Mouse (Mus musculus) liver, adult 2 months (tissue): Measurements from ENCODE around the gene Fam207a. TPM values are rescaled to one million over a fixed set of nuclear protein-coding genes. Genes with fewer than 3 reads are reported as not detected.
A peak's percentile ranks its signal among the peaks of the same experiment; 100 is the strongest.

ENCODE experiments used
- DNase-seq: peaks from one replicate; pipeline ENCODE4 v3.0.0-alpha.2; 2011; ENCODE audit warnings: low read depth, low spot score; ENCODE audit errors: extremely low read depth
- H3K27ac ChIP-seq: fragments of 200-500 bp; replicated peaks from 2 replicates; pipeline ENCODE4 v1.5.1; 2012; ENCODE audit warnings: low read depth, mild to moderate bottlenecking, control low read depth, inconsistent platforms, low read length; ENCODE audit not compliant: insufficient read depth
- H3K27me3 ChIP-seq: fragments of 200-500 bp; 2 replicates; pipeline ENCODE4 v1.6.1; 2012; ENCODE audit warnings: mild to moderate bottlenecking, moderate library complexity, low read length, inconsistent platforms; ENCODE audit not compliant: control insufficient read depth, insufficient read depth
- H3K36me3 ChIP-seq: fragments of 200-500 bp; 2 replicates; pipeline ENCODE4 v1.6.1; 2012; ENCODE audit warnings: low read length, inconsistent platforms; ENCODE audit not compliant: control insufficient read depth, insufficient read depth
- H3K4me1 ChIP-seq: fragments of 200-500 bp; 2 replicates; pipeline ENCODE4 v1.6.1; 2011; ENCODE audit warnings: low read length; ENCODE audit not compliant: control insufficient read depth, insufficient read depth
- H3K4me3 ChIP-seq: fragments of 200-500 bp; 2 replicates; pipeline ENCODE4 v1.5.1; 2011; ENCODE audit warnings: low read depth, mild to moderate bottlenecking, control low read depth, low read length, moderate library complexity; ENCODE audit not compliant: insufficient read depth
- H3K79me2 ChIP-seq: fragments of 200-500 bp; 2 replicates; pipeline ENCODE4 v1.6.1; 2012; ENCODE audit warnings: inconsistent platforms, mild to moderate bottlenecking, low read length, moderate library complexity; ENCODE audit not compliant: control insufficient read depth, insufficient read depth
- H3K9ac ChIP-seq: fragments of 200-500 bp; 2 replicates; pipeline ENCODE4 v1.6.1; 2012; ENCODE audit warnings: low read depth, mild to moderate bottlenecking, control low read depth, inconsistent platforms, low read length
- CTCF ChIP-seq: fragments of 200-500 bp; IDR thresholded peaks from 2 replicates; pipeline ENCODE4 v1.5.1; 2011; ENCODE audit warnings: low read depth, low read length, control low read depth
- POLR2A ChIP-seq: fragments of 200-500 bp; IDR thresholded peaks from 2 replicates; pipeline ENCODE4 v1.6.1; 2011; ENCODE audit warnings: low read length, control low read depth; ENCODE audit not compliant: insufficient read depth; ENCODE audit errors: extremely low read depth
- WGBS: fragments of 180-500 bp; shearing (Covaris S2); methylation state at CpG from one replicate; pipeline ENCODE4 v1.1.7; 2018; 5-methylcytosine and 5-hydroxymethylcytosine counted together
- polyA plus RNA-seq: library from polyadenylated mRNA; depleted of rRNA; stranded (reverse); fragments of >200 nt; gene quantifications from 2 replicates; pipeline ENCODE4 v1.2.3, GENCODE M21; 2012
- total RNA-seq: library from RNA; depleted of rRNA; stranded (reverse); fragments of >200 nt; gene quantifications from 2 replicates; pipeline ENCODE4 v1.2.3, GENCODE M21; 2014

The Fam207a gene
- total and polyA plus RNA-seq, 2 experiments: 12.7 to 27.3 TPM

DNA sequence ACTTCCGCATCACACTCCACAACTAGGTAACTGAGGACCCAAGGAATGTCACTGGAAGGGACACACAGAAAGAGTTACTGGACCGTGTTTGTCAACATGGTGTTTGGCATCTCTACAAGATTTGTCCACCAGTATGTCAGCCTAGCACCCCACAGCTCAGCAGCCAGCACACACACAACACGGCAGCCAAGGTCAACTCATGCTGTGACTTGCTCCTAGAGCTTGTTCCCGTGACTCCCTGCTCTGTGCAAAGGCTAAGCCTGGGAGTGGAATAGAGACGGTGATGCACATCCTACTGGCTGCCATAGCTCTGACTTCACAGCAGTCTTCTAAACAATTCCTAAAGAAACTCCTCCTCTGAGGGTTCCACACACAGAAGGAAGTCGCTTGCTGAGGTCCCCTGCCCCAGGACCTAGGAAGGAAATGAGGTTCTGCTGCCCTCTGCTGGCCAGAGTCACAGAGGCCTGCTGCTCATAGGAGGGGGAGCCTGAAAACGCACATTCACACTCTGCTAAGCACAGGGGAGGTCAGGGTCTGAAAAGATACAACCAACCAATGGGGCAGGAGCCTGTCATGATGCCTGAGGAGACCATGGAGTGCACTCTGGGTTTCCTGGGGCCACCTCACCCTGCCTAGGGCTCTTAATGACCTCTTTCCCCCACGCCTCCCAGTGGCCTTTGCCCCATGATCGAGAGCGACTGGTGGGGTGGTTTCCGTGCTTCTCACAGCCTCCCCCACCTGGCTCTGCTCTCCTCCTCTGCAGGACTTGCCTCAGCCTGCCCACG, 6.0 kb downstream of the Fam207a start:
- Histone ChIP-seq H3K9ac (peak overlapping the region; percentile 28; the same call in 1 of the 2 replicates), H3K4me1 (peaks cover 38% of the 10 kb centered on the region), H3K4me3 (no peak overlapping the region), H3K36me3 (no peaks in the 10 kb centered on the region), H3K79me2 (peaks cover 10% of the 10 kb centered on the region; the same call in 1 of the 2 replicates), H3K27me3 (no peaks in the 10 kb centered on the region), H3K27ac (peak overlapping the region; percentile 75)
- TF ChIP-seq POLR2A (no peak), CTCF (peak; percentile 99)
- 14% methylated on average over 12 of the region's 12 CpGs for WGBS
- peak; percentile 85 for DNase-seq

GRCm38 (mm10) chr10:77508744-77509143, 6.8 kb downstream of the Fam207a start:
- no peak overlapping the region for H3K4me3 ChIP-seq
- 94% methylated on average over 3 of the region's 3 CpGs for WGBS
- no peak for DNase-seq
- H3K79me2 ChIP-seq: peaks cover 10% of the 10 kb centered on the region; the same call in 1 of the 2 replicates
- TF ChIP-seq POLR2A: no peak
- no peak for TF ChIP-seq CTCF
- peaks cover 38% of the 10 kb centered on the region for H3K4me1 ChIP-seq
- H3K27ac ChIP-seq: peak overlapping the region; percentile 75
- no peaks in the 10 kb centered on the region for H3K36me3 ChIP-seq
- H3K27me3 ChIP-seq: no peaks in the 10 kb centered on the region
- 0 out of 2 replicates have a peak overlapping the region, but pooled peaks have one; percentile 18 for H3K9ac ChIP-seq

DNA sequence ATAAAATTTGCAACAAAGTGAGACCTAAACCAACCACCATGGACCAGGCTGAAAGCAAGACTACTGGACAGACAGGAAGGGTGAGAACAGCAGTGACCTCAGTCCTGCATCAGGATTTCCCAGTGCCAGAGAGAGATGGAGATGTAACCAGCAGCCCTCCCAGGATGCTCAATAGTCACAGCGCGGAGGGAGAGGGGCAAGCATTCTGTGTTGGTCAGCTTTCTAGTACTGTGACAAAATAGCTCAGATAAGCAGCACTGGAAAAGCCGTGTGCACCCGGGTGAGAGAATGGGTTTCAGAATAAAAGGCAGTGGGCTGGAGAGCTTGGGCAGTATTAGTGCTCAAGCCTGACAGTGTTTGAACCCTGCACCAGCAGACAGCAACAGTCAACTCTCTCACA, 7.8 kb downstream of the Fam207a start:
- peaks cover 43% of the 10 kb centered on the region for H3K4me1 ChIP-seq
- 86% methylated on average over 4 of the region's 4 CpGs for WGBS
- H3K27ac ChIP-seq: peak overlapping the region; percentile 26
- DNase-seq: no peak
- no peak overlapping the region for H3K4me3 ChIP-seq
- no peaks in the 10 kb centered on the region for H3K27me3 ChIP-seq
- H3K79me2 ChIP-seq: peaks cover 10% of the 10 kb centered on the region; the same call in 1 of the 2 replicates
- TF ChIP-seq CTCF (no peak), POLR2A (no peak)
- no peak overlapping the region for H3K9ac ChIP-seq
- no peaks in the 10 kb centered on the region for H3K36me3 ChIP-seq

- Histone ChIP-seq H3K27ac (peak overlapping the region; percentile 26), H3K79me2 (peaks cover 10% of the 10 kb centered on the region; the same call in 1 of the 2 replicates), H3K36me3 (no peaks in the 10 kb centered on the region; the same call in 1 of the 2 replicates), H3K4me3 (no peak overlapping the region), H3K9ac (0 out of 2 replicates have a peak overlapping the region, but pooled peaks have one; percentile 1), H3K4me1 (peaks cover 43% of the 10 kb centered on the region), H3K27me3 (no peaks in the 10 kb centered on the region)
- peak; percentile 53 for DNase-seq
- WGBS: 62% methylated on average over 13 of the region's 13 CpGs
- TF ChIP-seq POLR2A (no peak), CTCF (no peak)
Measured at GRCm38 (mm10) chr10:77506961-77507577, 8.5 kb downstream of the Fam207a start.

DNA sequence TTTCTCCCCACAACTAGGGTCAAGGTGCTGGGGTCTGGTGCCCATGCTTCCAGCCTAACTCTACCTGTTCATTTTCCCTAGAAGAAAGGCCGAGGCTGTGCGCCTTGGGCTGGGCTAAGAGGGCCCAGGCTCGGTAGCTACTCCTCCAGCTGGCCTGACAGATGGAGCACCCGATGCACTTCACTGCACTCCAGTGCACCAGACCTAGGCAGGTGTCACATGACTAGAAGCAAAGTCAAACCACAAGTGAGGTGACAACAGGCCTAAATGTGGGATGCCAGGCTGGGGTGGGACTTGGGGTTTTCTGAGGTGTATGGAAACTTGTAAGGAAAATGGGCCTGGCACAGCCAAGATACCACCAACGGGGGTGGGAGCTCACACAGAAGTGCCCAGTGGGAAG, 9.1 kb downstream of the Fam207a start:
- no peak overlapping the region for H3K4me3 ChIP-seq
- H3K27me3 ChIP-seq: no peaks in the 10 kb centered on the region
- peaks cover 1% of the 10 kb centered on the region; the same call in 1 of the 2 replicates for H3K36me3 ChIP-seq
- peaks cover 40% of the 10 kb centered on the region for H3K4me1 ChIP-seq
- peaks cover 10% of the 10 kb centered on the region; the same call in 1 of the 2 replicates for H3K79me2 ChIP-seq
- WGBS: 87% methylated on average over 5 of the region's 5 CpGs
- DNase-seq: no peak
- H3K9ac ChIP-seq: no peak overlapping the region
- H3K27ac ChIP-seq: 0 out of 2 replicates have a peak overlapping the region, but pooled peaks have one; percentile 1
- TF ChIP-seq POLR2A: no peak
- no peak for TF ChIP-seq CTCF
